Mouse (Mus musculus) CH12.LX (cell line): ENCODE measurements around the gene Gm20388.

Experiments used
- CTCF ChIP-seq, 2 experiments: IDR thresholded peaks in 1 of 2; conservative IDR thresholded peaks in 1 of 2; 2 replicates each; pipeline ENCODE4 v1.5.1; 2011 to 2012; ENCODE audit warnings: low read depth in 2 of 2, low read length in 2 of 2, improper control_type of control experiment in 1 of 2, inconsistent platforms in 1 of 2, mild to moderate bottlenecking in 1 of 2, moderate library complexity in 1 of 2
- EP300 ChIP-seq: IDR thresholded peaks from 2 replicates; pipeline ENCODE4 v1.6.1; 2011; ENCODE audit warnings: low read length, improper control_type of control experiment
- KAT2A ChIP-seq: IDR thresholded peaks from 2 replicates; pipeline ENCODE4 v1.6.1; 2012; ENCODE audit warnings: low read length, improper control_type of control experiment, inconsistent platforms; ENCODE audit not compliant: insufficient replicate concordance
- POLR2AphosphoS2 ChIP-seq: IDR thresholded peaks from 2 replicates; pipeline ENCODE4 v1.6.1; 2011; ENCODE audit warnings: low read depth, low read length, improper control_type of control experiment
- ZMIZ1 ChIP-seq: IDR thresholded peaks from 2 replicates; pipeline ENCODE4 v1.6.1; 2012; ENCODE audit warnings: low read depth, mild to moderate bottlenecking, inconsistent platforms, low read length, improper control_type of control experiment
- ZNF384 ChIP-seq: IDR thresholded peaks from 2 replicates; pipeline ENCODE4 v1.6.1; 2012; ENCODE audit warnings: low read depth, low read length, improper control_type of control experiment, inconsistent platforms

DNA sequence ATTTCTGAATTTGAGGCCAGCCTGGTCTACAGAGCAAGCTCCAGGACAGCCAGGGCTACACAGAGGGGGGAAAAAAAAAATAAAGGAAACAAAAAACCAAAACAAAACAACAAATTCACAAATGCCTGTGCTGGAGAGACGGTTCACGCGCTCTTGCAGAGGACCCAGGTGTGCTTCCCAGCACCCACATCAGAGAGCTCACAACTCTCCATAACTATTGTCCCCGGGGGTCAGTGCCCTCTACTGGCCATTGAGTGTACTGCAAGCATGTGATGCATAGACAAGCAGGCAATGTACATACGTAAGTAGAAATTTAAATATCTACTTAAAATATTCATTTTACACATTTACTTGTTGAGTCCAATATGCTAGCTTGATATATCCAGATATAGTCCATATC is 683.9 kb downstream of the Gm20388 start:
- TF ChIP-seq ZNF384: no peak
- TF ChIP-seq CTCF (conservative IDR thresholded peaks at IDR 0.05 in 1 of 2, IDR thresholded peaks at IDR 0.05 in 1 of 2; ENCODE audit: low read depth in 2 of 2, low read length in 2 of 2): peak; percentile 39 to 49; a peak in 3 of 4 replicates
- TF ChIP-seq ZMIZ1: no peak
- TF ChIP-seq EP300: no peak
- TF ChIP-seq KAT2A: no peak
- TF ChIP-seq POLR2AphosphoS2: no peak
